Mouse (Mus musculus) small intestine, adult 2 months (tissue): ENCODE measurements around the gene Abcg8. TPM values are rescaled to one million over a fixed set of nuclear protein-coding genes. Genes with fewer than 3 reads are reported as not detected.
A peak's percentile ranks its signal among the peaks of the same experiment; 100 is the strongest.

ENCODE experiments used
- H3K27ac ChIP-seq: fragments of 200-500 bp; 2 replicates; pipeline ENCODE4 v1.5.1; 2012; ENCODE audit warnings: low read depth, low read length, control low read depth, inconsistent platforms; ENCODE audit not compliant: insufficient read depth
- H3K27me3 ChIP-seq: fragments of 200-500 bp; 2 replicates; pipeline ENCODE4 v1.6.1; 2012; ENCODE audit warnings: mild to moderate bottlenecking, moderate library complexity, low read length, inconsistent platforms; ENCODE audit not compliant: control insufficient read depth, insufficient read depth
- H3K36me3 ChIP-seq: fragments of 200-500 bp; 2 replicates; pipeline ENCODE4 v1.6.1; 2012; ENCODE audit warnings: mild to moderate bottlenecking, low read length, control low read depth, inconsistent platforms; ENCODE audit not compliant: control insufficient read depth, insufficient read depth
- H3K4me1 ChIP-seq: fragments of 200-500 bp; 2 replicates; pipeline ENCODE4 v1.6.1; 2012; ENCODE audit warnings: low read length, inconsistent platforms, mixed read lengths; ENCODE audit not compliant: control insufficient read depth, insufficient read depth, insufficient read length
- H3K4me3 ChIP-seq: fragments of 200-500 bp; 2 replicates; pipeline ENCODE4 v1.5.1; 2012; ENCODE audit warnings: low read depth, mild to moderate bottlenecking, control low read depth, inconsistent platforms, low read length, moderate library complexity
- CTCF ChIP-seq: fragments of 200-500 bp; IDR thresholded peaks from 2 replicates; pipeline ENCODE4 v1.5.1; 2012; ENCODE audit warnings: low read depth, mild to moderate bottlenecking, control low read depth, inconsistent platforms, low read length, moderate library complexity, mixed read lengths; ENCODE audit not compliant: insufficient replicate concordance, insufficient read length; ENCODE audit errors: extremely low read depth
- POLR2A ChIP-seq: fragments of 200-500 bp; IDR thresholded peaks from 2 replicates; pipeline ENCODE4 v1.6.1; 2012; ENCODE audit warnings: low read depth, mild to moderate bottlenecking, control low read depth, inconsistent platforms, low read length, moderate library complexity
- WGBS: fragments of 180-500 bp; shearing (Covaris S2); methylation state at CpG from one replicate; pipeline ENCODE4 v1.1.7; 2018; 5-methylcytosine and 5-hydroxymethylcytosine counted together
- polyA plus RNA-seq: library from polyadenylated mRNA; depleted of rRNA; stranded (reverse); fragments of >200 nt; gene quantifications from 2 replicates; pipeline ENCODE4 v1.2.3, GENCODE M21; 2012

The Abcg8 gene
- polyA plus RNA-seq, 1 experiment: 289 TPM

- TF ChIP-seq POLR2A: no peak
- no peak for TF ChIP-seq CTCF
- H3K36me3 ChIP-seq: peaks cover 22% of the 10 kb centered on the region
- 53% methylated on average over 5 of the region's 5 CpGs for WGBS
- no peak overlapping the region for H3K4me3 ChIP-seq
- no peaks in the 10 kb centered on the region for H3K27me3 ChIP-seq
- peaks cover 24% of the 10 kb centered on the region for H3K4me1 ChIP-seq
- H3K27ac ChIP-seq: peak overlapping the region; percentile 82
Observed at GRCm38 (mm10) chr17:84658195-84658594, 17.9 kb upstream of the Abcg8 start.

GRCm38 (mm10) chr17:84658951-84659350 is 17.2 kb upstream of the Abcg8 start:
- 30% methylated on average over 8 of the region's 8 CpGs for WGBS
- peaks cover 28% of the 10 kb centered on the region for H3K36me3 ChIP-seq
- H3K4me1 ChIP-seq: peaks cover 21% of the 10 kb centered on the region
- TF ChIP-seq CTCF (no peak), POLR2A (no peak)
- peak overlapping the region; percentile 86 for H3K27ac ChIP-seq
- no peaks in the 10 kb centered on the region for H3K27me3 ChIP-seq
- no peak overlapping the region for H3K4me3 ChIP-seq

GRCm38 (mm10) chr17:84665053-84665452 is 11.0 kb upstream of the Abcg8 start:
- no peak overlapping the region for H3K4me3 ChIP-seq
- no peak for TF ChIP-seq POLR2A
- TF ChIP-seq CTCF: no peak
- 74% methylated on average over 10 of the region's 10 CpGs for WGBS

GRCm38 (mm10) chr17:84665691-84666090 is 10.4 kb upstream of the Abcg8 start:
- 18% methylated on average over 9 of the region's 9 CpGs for WGBS
- peak overlapping the region; percentile 70 for H3K27ac ChIP-seq
- no peak overlapping the region for H3K4me3 ChIP-seq
- H3K27me3 ChIP-seq: no peaks in the 10 kb centered on the region
- H3K4me1 ChIP-seq: peaks cover 16% of the 10 kb centered on the region
- H3K36me3 ChIP-seq: peaks cover 59% of the 10 kb centered on the region
- TF ChIP-seq CTCF (no peak), POLR2A (no peak)

More at GRCm38 (mm10) chr17:84665053-84665452, 11.0 kb upstream of the Abcg8 start:
- Histone ChIP-seq H3K4me1 (peaks cover 16% of the 10 kb centered on the region), H3K27ac (no peak overlapping the region), H3K27me3 (no peaks in the 10 kb centered on the region), H3K36me3 (peaks cover 53% of the 10 kb centered on the region)

GRCm38 (mm10) chr17:84667848-84668247 is 8.3 kb upstream of the Abcg8 start:
- H3K4me1 ChIP-seq: peaks cover 25% of the 10 kb centered on the region
- no peak overlapping the region for H3K27ac ChIP-seq
- no peak overlapping the region for H3K4me3 ChIP-seq
- peaks cover 61% of the 10 kb centered on the region for H3K36me3 ChIP-seq
- TF ChIP-seq CTCF (no peak), POLR2A (no peak)
- 86% methylated on average over 3 of the region's 3 CpGs for whole genome bisulfite sequencing
- no peaks in the 10 kb centered on the region for H3K27me3 ChIP-seq

- peaks cover 75% of the 10 kb centered on the region for H3K36me3 ChIP-seq
- 25% methylated on average over 16 of the region's 16 CpGs for WGBS
- no peaks in the 10 kb centered on the region for H3K27me3 ChIP-seq
- H3K27ac ChIP-seq: peak overlapping the region; percentile 99
- no peak overlapping the region; the same call in 1 of the 2 replicates for H3K4me3 ChIP-seq
- no peak for TF ChIP-seq POLR2A
- no peak for TF ChIP-seq CTCF
- peaks cover 32% of the 10 kb centered on the region for H3K4me1 ChIP-seq
Observed at GRCm38 (mm10) chr17:84672376-84673369, 3.4 kb upstream of the Abcg8 start.

GRCm38 (mm10) chr17:84674048-84674447 is 2.1 kb upstream of the Abcg8 start:
- Histone ChIP-seq H3K36me3 (peaks cover 66% of the 10 kb centered on the region), H3K27me3 (no peaks in the 10 kb centered on the region), H3K27ac (peak overlapping the region; percentile 39), H3K4me1 (peaks cover 37% of the 10 kb centered on the region), H3K4me3 (no peak overlapping the region)
- 60% methylated on average over 7 of the region's 7 CpGs for WGBS
- TF ChIP-seq POLR2A (no peak), CTCF (no peak)
